Mouse (Mus musculus): ENCODE results near the gene Gm3047. TPM values are rescaled to one million over a fixed set of nuclear protein-coding genes. Genes with fewer than 3 reads are reported as not detected.

The Gm3047 gene
- total RNA-seq (2023), result not detected

DNA sequence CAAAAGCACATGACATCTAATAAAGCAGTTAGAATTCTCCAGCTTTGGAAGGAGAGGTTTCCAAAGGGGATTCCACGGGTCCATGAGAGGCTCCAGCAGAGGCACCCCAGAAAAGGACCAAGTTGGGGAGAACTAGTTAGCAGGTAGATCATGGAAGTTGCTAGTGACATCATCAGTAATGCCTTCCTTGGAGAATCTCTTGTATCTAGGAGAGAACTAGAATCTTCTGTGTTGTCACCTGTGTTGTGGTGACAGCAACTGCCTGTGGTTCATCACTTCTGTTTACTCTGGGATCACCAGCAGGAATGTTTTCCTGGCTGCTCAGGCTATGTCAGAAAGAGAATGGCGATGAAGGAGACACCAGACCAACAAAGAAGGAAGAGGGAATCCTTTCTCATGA, at the start of gene Gm3047:
Gene Gm3047 (plus strand): TSS at position 301 of the 400 bp plus-strand sequence.

Other genes with a start within 250 kb of the Gm3047 start
- gene Gm3149, start 238.1 kb upstream of the Gm3047 start, total RNA-seq (2023), result not detected
- not detected for gene 2610042L04Rik, start 220.6 kb upstream of the Gm3047 start, total RNA-seq (2023)
- not detected for gene Gm3159, start 157.9 kb upstream of the Gm3047 start, total RNA-seq (2023)
- not detected for gene Gm3164, start 140.0 kb upstream of the Gm3047 start, total RNA-seq (2023)
- 3.4 TPM for gene Gm3173, start 124.4 kb upstream of the Gm3047 start, total RNA-seq (2023)
- not detected for gene Gm3182, start 73.7 kb upstream of the Gm3047 start, total RNA-seq (2023)
- gene Gm8159, start 76.9 kb downstream of the Gm3047 start, total RNA-seq (2023), result not detected
- gene Gm3239, start 108.8 kb downstream of the Gm3047 start, total RNA-seq (2023), result 0.34 TPM
- gene Gm7876, start 153.8 kb downstream of the Gm3047 start, total RNA-seq (2023), result not detected
- gene Gm3252, start 171.4 kb downstream of the Gm3047 start, total RNA-seq (2023), result not detected
- not detected for gene Gm9602, start 220.9 kb downstream of the Gm3047 start, total RNA-seq (2023)